Mouse (Mus musculus): ENCODE measurements around the gene Afmid. TPM values are rescaled to one million over a fixed set of nuclear protein-coding genes. Genes with fewer than 3 reads are reported as not detected.

Afmid gene
- total and polyA plus RNA-seq, 3 experiments, result 5.0 to 7.5 (median 7.3) TPM

- peaks cover 33 to 50% of the 10 kb centered on the region in 2 experiments for H3K36me3 ChIP-seq (replicated peaks in 1 of 2; ENCODE audit: control insufficient read depth in 1 of 2, insufficient read depth in 1 of 2, low read length in 1 of 2)
- dilution Hi-C loops (cut with MboI; ENCODE audit: extremely low pct_ligation_motif_present, extremely low pct_unique_long_range_greater_than_20kb, low sequenced_read_pairs), result no loop called here
- peaks cover 52% of the 10 kb centered on the region for H3K79me2 ChIP-seq (replicated peaks; ENCODE audit: control insufficient read depth, extremely low read depth, insufficient read depth, poor library complexity, severe bottlenecking)
- peak within 1 kb of the TSS; percentile 67 for H3K4me2 ChIP-seq (ENCODE audit: insufficient read depth, low read depth, poor library complexity, severe bottlenecking)
- no peaks in the 10 kb centered on the region for H3K9me3 ChIP-seq (replicated peaks; ENCODE audit: low read length)
- peaks cover 28 to 75% of the 10 kb centered on the region in 2 experiments for H3K4me1 ChIP-seq (ENCODE audit: control insufficient read depth in 1 of 2, insufficient read depth in 2 of 2)
- in situ Hi-C loops (cut with MboI; ENCODE audit: low pct_ligation_motif_present, low pct_unique_long_range_greater_than_20kb, low sequenced_read_pairs), result no loop called here
- H3K27me3 ChIP-seq (replicated peaks), result no peaks in the 10 kb centered on the region
- H3K9ac ChIP-seq (ENCODE audit: insufficient read depth, low read depth), result peak within 1 kb of the TSS; percentile 73
- peak within 1 kb of the TSS; percentile 68 for H3K27ac ChIP-seq (ENCODE audit: insufficient read depth, low read depth)
- peak; percentile 67 for DNase-seq (ENCODE audit: extremely low read depth)
- H3K4me3 ChIP-seq (replicated peaks in 1 of 3; ENCODE audit: low read depth in 2 of 3, low read length in 2 of 3, poor library complexity in 1 of 3), result peak within 1 kb of the TSS; percentile 80 to 98 (median 93)
- TF ChIP-seq KAT2A (IDR thresholded peaks at IDR 0.05; ENCODE audit: insufficient replicate concordance, low read length) (no peak), RAD21 (IDR thresholded peaks at IDR 0.05; ENCODE audit: low read depth, low read length) (no peak), JUN (IDR thresholded peaks at IDR 0.05; ENCODE audit: insufficient read depth, low read depth, low read length) (no peak), CHD1 (IDR thresholded peaks at IDR 0.05; ENCODE audit: low read depth, low read length) (no peak; the same call in 1 of the 2 replicates), IRF4 (IDR thresholded peaks at IDR 0.05; ENCODE audit: low read depth, low read length) (peak; percentile 6), NELFE (IDR thresholded peaks at IDR 0.05; ENCODE audit: low read depth, low read length) (peak; percentile 71), TCF12 (IDR thresholded peaks at IDR 0.05; ENCODE audit: low read depth, low read length) (peak; percentile 70), USF2 (conservative IDR thresholded peaks at IDR 0.05; ENCODE audit: low read depth, low read length) (no peak), GABPA (IDR thresholded peaks at IDR 0.05; ENCODE audit: insufficient replicate concordance, low read depth, low read length) (no peak), MXI1 (IDR thresholded peaks at IDR 0.05; ENCODE audit: low read depth, low read length) (peak; percentile 96), ELF1 (IDR thresholded peaks at IDR 0.05; ENCODE audit: low read depth, low read length) (peak; percentile 61; the same call in 1 of the 2 replicates), CTCF (conservative IDR thresholded peaks at IDR 0.05 in 1 of 2, IDR thresholded peaks at IDR 0.05 in 1 of 2; ENCODE audit: low read depth in 2 of 2, low read length in 2 of 2) (no peak), E2F4 (IDR thresholded peaks at IDR 0.05; ENCODE audit: insufficient replicate concordance, low read depth, low read length) (0 out of 2 replicates have a peak, but pooled peaks have one; percentile 61), ZKSCAN1 (IDR thresholded peaks at IDR 0.05; ENCODE audit: borderline replicate concordance, low read depth, low read length) (no peak), BHLHE40 (IDR thresholded peaks at IDR 0.05; ENCODE audit: low read depth, low read length) (peak; percentile 73), POLR2A (IDR thresholded peaks at IDR 0.05; ENCODE audit: low read depth, low read length) (peak; percentile 81), SMC3 (IDR thresholded peaks at IDR 0.05; ENCODE audit: low read depth, low read length) (peak; percentile 1; the same call in 1 of the 2 replicates), HCFC1 (IDR thresholded peaks at IDR 0.05; ENCODE audit: low read depth, low read length) (peak; percentile 50; the same call in 1 of the 2 replicates), NRF1 (IDR thresholded peaks at IDR 0.05; ENCODE audit: low read depth, low read length) (peak; percentile 39; the same call in 1 of the 2 replicates), RCOR1 (conservative IDR thresholded peaks at IDR 0.05; ENCODE audit: low read depth, low read length) (no peak), SIN3A (IDR thresholded peaks at IDR 0.05; ENCODE audit: low read length) (peak; percentile 69), TBP (conservative IDR thresholded peaks at IDR 0.05; ENCODE audit: low read depth, low read length) (no peak; the same call in 1 of the 2 replicates), MAX (IDR thresholded peaks at IDR 0.05; ENCODE audit: low read length) (peak; percentile 91), CHD2 (IDR thresholded peaks at IDR 0.05; ENCODE audit: low read length) (peak; percentile 5; the same call in 1 of the 2 replicates), JUND (conservative IDR thresholded peaks at IDR 0.05; ENCODE audit: low read depth, low read length) (no peak), POLR2AphosphoS2 (IDR thresholded peaks at IDR 0.05; ENCODE audit: low read depth, low read length) (no peak), USF1 (IDR thresholded peaks at IDR 0.05; ENCODE audit: low read depth, low read length) (peak; percentile 9; the same call in 1 of the 2 replicates), ZC3H11A (IDR thresholded peaks at IDR 0.05; ENCODE audit: low read depth, low read length) (no peak), ETS1 (conservative IDR thresholded peaks at IDR 0.05; ENCODE audit: low read depth, low read length) (0 out of 2 replicates have a peak, but pooled peaks have one; percentile 9), ZMIZ1 (IDR thresholded peaks at IDR 0.05; ENCODE audit: low read depth, low read length) (0 out of 2 replicates have a peak, but pooled peaks have one; percentile 60), ZNF384 (IDR thresholded peaks at IDR 0.05; ENCODE audit: low read depth, low read length) (no peak), MYC (IDR thresholded peaks at IDR 0.05; ENCODE audit: low read depth, low read length) (peak; percentile 66), EP300 (IDR thresholded peaks at IDR 0.05; ENCODE audit: low read length) (0 out of 2 replicates have a peak, but pooled peaks have one; percentile 14), PAX5 (IDR thresholded peaks at IDR 0.05; ENCODE audit: low read length) (no peak), MEF2A (IDR thresholded peaks at IDR 0.05; ENCODE audit: borderline replicate concordance, low read depth, low read length) (0 out of 2 replicates have a peak, but pooled peaks have one; percentile 17), UBTF (IDR thresholded peaks at IDR 0.05; ENCODE audit: low read depth, low read length) (peak; percentile 88; the same call in 1 of the 2 replicates), MAZ (IDR thresholded peaks at IDR 0.05; ENCODE audit: low read depth, low read length) (no peak; the same call in 1 of the 2 replicates)
These were observed 16.1 kb upstream of the Afmid start, which contains the start of the genes Gm20708 and Syngr2 for GRCm38 (mm10) chr11:117809407-117810311. Gm20708 (plus strand) TSS chr11:117809668. Syngr2 (plus strand) TSS chr11:117809668.
